Mouse (Mus musculus): Measurements from ENCODE around the gene Copz2.

The Copz2 gene

DNA sequence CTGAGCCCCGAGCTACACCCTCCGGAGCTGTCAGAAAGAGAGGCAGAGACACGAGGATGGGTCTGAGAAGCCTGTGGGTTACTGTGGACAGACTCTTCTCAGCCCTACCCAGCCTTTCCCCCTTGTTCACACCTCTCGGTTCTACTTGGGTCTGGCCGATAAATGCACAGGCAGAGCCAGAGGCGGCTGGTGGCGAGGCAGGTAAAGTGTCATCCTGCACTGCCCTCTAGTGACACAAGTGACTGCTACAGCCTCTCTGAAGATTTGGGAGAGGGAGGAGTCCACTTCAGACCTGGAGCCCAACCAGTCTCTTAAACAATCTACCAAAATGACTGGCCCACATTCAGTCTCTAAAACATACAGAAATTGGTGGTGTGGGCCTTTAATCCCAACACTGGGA lies 60.3 kb downstream of the Copz2 start:
- DNase-seq, result peak; percentile 85 to 90
